Mouse (Mus musculus) midbrain, embryonic 14.5 days (tissue): Measurements from ENCODE around the gene Samd5. TPM values are rescaled to one million over a fixed set of nuclear protein-coding genes. Genes with fewer than 3 reads are reported as not detected.
A peak's percentile ranks its signal among the peaks of the same experiment; 100 is the strongest.

Experiments
- ATAC-seq: fragments of 200-750 bp; cut with Nextera tagmentation; 2 replicates; pipeline ENCODE4 v1.8.0; 2017; ENCODE audit warnings: moderate number of reproducible peaks, moderate library complexity; ENCODE audit not compliant: low FRiP score, low TSS enrichment
- DNase-seq: peaks from one replicate; pipeline ENCODE4 v3.0.0-alpha.2; 2015
- H3K27ac ChIP-seq: fragments of 300-500 bp; sonication (generic); replicated peaks from 2 replicates; pipeline ENCODE4 v1.5.1; 2014; ENCODE audit warnings: mild to moderate bottlenecking, low read depth, low read length, moderate library complexity
- H3K27me3 ChIP-seq: fragments of 300-500 bp; sonication (generic); 2 replicates; pipeline ENCODE4 v1.6.1; 2014; ENCODE audit warnings: low read length, control low read depth, mixed read lengths; ENCODE audit not compliant: control insufficient read depth, insufficient read depth
- H3K36me3 ChIP-seq: fragments of 300-500 bp; sonication (generic); 2 replicates; pipeline ENCODE4 v1.6.1; 2014; ENCODE audit warnings: low read length, control low read depth; ENCODE audit not compliant: control insufficient read depth, insufficient read depth
- H3K4me1 ChIP-seq: fragments of 300-500 bp; sonication (generic); 2 replicates; pipeline ENCODE4 v1.6.1; 2014; ENCODE audit warnings: mild to moderate bottlenecking, antibody characterized with exemption, low read length, control low read depth; ENCODE audit not compliant: control insufficient read depth, insufficient read depth
- H3K4me2 ChIP-seq: fragments of 300-500 bp; sonication (generic); 2 replicates; pipeline ENCODE4 v1.6.1; 2014; ENCODE audit warnings: mild to moderate bottlenecking, low read length, moderate library complexity
- H3K4me3 ChIP-seq: fragments of 300-500 bp; sonication (generic); replicated peaks from 2 replicates; pipeline ENCODE4 v1.5.1; 2014; ENCODE audit warnings: low read depth, low read length
- H3K9ac ChIP-seq: fragments of 300-500 bp; sonication (generic); replicated peaks from 2 replicates; pipeline ENCODE4 v1.6.1; 2014; ENCODE audit warnings: mild to moderate bottlenecking, low read length, moderate library complexity
- H3K9me3 ChIP-seq: fragments of 300-500 bp; sonication (generic); 2 replicates; pipeline ENCODE4 v1.6.1; 2016; ENCODE audit warnings: low read length, control low read depth, mixed read lengths; ENCODE audit not compliant: control insufficient read depth
- WGBS: fragments of 180-500 bp; shearing (Covaris S2); extraction: QIAGEN DNeasy Blood & Tissue Kit; methylation state at CpG from one replicate; pipeline ENCODE4 v1.1.7; 2014; 5-methylcytosine and 5-hydroxymethylcytosine counted together
- polyA plus RNA-seq: library from polyadenylated mRNA; unstranded; fragments of >200 nt; fragmentation: Nextera tagmentation; extraction: Ambion mirVana; gene quantifications from 2 replicates; pipeline ENCODE4 v1.2.1, GENCODE M21; 2014

The Samd5 gene
- polyA plus RNA-seq, 1 experiment from 2014 or later = 9.3 TPM

DNA sequence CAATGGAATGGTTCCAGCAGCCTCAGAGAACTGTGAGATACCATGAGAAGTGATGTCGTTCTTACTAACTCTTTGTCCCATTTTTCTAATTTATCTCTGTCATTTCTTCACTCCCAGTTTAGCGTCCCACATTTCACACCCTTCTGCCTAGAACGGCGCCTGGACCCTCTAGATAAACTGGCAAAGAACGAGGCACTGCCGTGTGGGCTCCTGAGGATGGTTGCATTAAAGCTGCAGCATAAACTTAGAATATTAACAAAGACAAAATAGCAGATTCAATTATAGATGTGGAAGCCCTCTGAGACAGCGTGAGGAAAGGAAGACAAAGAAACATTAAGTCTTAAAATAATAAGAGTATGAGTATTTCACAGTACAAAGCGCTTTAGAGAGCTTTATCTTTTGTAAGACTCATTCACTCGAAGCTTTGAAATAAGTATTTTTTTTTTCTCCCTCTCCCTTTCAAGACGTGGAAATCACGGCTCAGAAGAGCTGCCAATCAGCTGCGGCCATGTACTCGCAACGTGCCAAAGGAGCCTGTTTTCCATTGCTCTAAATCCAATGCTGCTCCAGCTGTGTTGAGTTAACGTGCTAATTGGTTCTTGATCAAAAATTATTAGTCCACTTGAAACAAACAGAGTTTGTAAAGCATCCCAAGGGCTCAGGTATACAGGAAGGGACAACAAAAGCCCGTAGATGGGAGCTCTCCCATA lies 19.1 kb upstream of the Samd5 start:
- H3K4me2 ChIP-seq = peak overlapping the region; percentile 23
- DNase-seq = peak; percentile 66
- no peaks in the 10 kb centered on the region for H3K27me3 ChIP-seq
- no peaks in the 10 kb centered on the region; the same call in 1 of the 2 replicates for H3K4me1 ChIP-seq
- no peaks in the 10 kb centered on the region for H3K9me3 ChIP-seq
- no peak overlapping the region for H3K9ac ChIP-seq
- no peak overlapping the region for H3K4me3 ChIP-seq
- no peak; the same call in 1 of the 2 replicates for ATAC-seq
- peak overlapping the region; percentile 37 for H3K27ac ChIP-seq
- no peaks in the 10 kb centered on the region for H3K36me3 ChIP-seq
- WGBS = 37% methylated on average over 16 of the region's 16 CpGs

DNA sequence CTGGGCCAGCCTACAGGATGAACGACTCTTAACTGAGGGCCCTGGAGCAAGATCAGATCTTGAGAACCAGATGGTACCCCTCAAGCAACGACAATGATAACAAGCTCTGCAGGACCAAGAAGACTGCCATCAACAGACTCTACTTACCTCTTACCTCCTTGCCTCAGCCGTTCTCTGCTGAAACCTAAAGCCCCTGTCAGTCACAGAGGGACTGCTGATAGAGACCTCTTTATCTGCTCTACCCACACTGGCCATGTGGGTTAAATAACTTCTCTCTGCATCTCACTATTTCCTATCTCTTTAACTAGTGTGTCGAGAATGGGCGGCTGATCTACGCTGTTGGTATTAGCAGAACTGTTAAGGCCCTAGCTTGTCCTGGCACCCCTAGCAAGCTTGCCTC lies 5.9 kb upstream of the Samd5 start:
- no peaks in the 10 kb centered on the region for H3K27me3 ChIP-seq
- H3K27ac ChIP-seq = no peak overlapping the region
- DNase-seq (no peak), ATAC-seq (no peak)
- H3K4me3 ChIP-seq = no peak overlapping the region
- 95% methylated on average over 6 of the region's 6 CpGs for WGBS
- H3K9ac ChIP-seq = no peak overlapping the region
- no peaks in the 10 kb centered on the region for H3K9me3 ChIP-seq
- no peaks in the 10 kb centered on the region for H3K36me3 ChIP-seq
- peaks cover 4% of the 10 kb centered on the region for H3K4me1 ChIP-seq
- no peak overlapping the region for H3K4me2 ChIP-seq

DNA sequence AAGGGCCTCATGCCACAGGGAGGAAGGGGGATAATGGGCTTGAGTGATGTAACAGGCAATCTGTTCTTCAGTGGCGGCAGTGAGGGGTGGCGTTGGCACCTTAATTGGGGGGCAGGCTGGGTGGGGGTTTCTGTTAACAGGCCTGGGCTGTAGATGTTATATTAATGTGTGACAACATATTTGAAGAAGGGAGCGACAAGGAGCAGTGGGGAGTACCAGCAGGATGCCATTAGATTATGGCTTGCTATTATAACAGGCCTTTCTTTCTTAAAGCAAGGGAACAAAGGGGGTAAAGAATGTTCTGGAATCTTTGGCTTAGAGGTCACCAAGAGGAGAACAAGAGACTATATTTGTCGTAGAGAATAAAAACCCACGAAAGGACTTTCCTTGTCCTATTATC lies 4.9 kb upstream of the Samd5 start:
- ATAC-seq (no peak), DNase-seq (no peak)
- Histone ChIP-seq H3K27ac (no peak overlapping the region), H3K27me3 (no peaks in the 10 kb centered on the region), H3K4me1 (peaks cover 9% of the 10 kb centered on the region), H3K9ac (no peak overlapping the region), H3K4me2 (no peak overlapping the region), H3K9me3 (no peaks in the 10 kb centered on the region), H3K36me3 (no peaks in the 10 kb centered on the region), H3K4me3 (no peak overlapping the region)
- 22% methylated on average over 5 of the region's 5 CpGs for WGBS

DNA sequence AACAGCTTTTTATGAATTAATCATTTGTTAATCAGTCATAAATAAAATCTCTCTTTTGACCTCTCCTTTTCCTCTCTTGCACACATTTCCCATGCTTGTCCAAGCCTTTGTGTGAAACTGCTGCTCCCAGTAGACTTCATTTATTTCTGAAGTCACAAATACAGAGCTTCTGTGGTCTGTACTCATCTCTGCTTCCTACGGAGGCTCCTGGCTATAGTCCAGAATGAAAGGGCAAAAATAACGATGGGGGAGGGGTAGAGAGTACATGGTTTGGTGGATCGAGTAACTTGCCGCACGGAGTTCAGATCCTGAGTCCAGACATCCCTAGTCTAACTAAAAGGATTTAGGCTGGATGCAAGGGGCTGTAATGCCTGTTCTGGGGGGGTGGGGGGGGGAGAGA lies 3.1 kb upstream of the Samd5 start:
- H3K4me3 ChIP-seq = no peak overlapping the region
- no peak overlapping the region for H3K4me2 ChIP-seq
- H3K27ac ChIP-seq = no peak overlapping the region
- no peaks in the 10 kb centered on the region for H3K36me3 ChIP-seq
- H3K4me1 ChIP-seq = peaks cover 18% of the 10 kb centered on the region
- DNase-seq = peak; percentile 49
- no peaks in the 10 kb centered on the region for H3K9me3 ChIP-seq
- H3K27me3 ChIP-seq = no peaks in the 10 kb centered on the region
- 36% methylated on average over 5 of the region's 5 CpGs for WGBS
- no peak overlapping the region for H3K9ac ChIP-seq
- ATAC-seq = no peak

DNA sequence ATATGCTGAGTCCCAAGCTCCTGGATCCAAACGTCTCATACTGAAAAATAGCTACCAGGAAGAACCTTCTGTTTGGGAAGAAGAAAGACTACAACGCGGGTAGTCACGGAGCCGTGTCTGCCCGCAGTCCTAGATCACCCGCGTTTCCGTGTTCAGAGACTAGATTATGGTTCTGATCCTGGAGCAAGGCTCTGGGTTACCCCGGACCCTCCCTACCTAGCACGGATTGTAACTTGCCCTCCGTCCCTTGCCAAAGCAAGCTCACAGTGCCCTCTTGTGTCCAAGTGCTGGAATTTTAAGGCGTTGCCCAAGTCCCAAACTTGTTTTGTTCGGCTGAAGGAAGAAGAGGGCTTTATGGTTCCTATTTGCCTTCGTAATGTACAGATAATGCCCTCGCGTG lies 1.9 kb upstream of the Samd5 start:
- WGBS = 2% methylated on average over 17 of the region's 17 CpGs
- Histone ChIP-seq H3K4me3 (no peak overlapping the region; the same call in 1 of the 2 replicates), H3K36me3 (no peaks in the 10 kb centered on the region), H3K27ac (no peak overlapping the region), H3K27me3 (no peaks in the 10 kb centered on the region), H3K9ac (no peak overlapping the region; the same call in 1 of the 2 replicates), H3K9me3 (no peaks in the 10 kb centered on the region), H3K4me1 (peaks cover 21% of the 10 kb centered on the region), H3K4me2 (peak overlapping the region; percentile 92)
- peak; percentile 59; the same call in 1 of the 2 replicates for ATAC-seq
- DNase-seq = peak; percentile 95

DNA sequence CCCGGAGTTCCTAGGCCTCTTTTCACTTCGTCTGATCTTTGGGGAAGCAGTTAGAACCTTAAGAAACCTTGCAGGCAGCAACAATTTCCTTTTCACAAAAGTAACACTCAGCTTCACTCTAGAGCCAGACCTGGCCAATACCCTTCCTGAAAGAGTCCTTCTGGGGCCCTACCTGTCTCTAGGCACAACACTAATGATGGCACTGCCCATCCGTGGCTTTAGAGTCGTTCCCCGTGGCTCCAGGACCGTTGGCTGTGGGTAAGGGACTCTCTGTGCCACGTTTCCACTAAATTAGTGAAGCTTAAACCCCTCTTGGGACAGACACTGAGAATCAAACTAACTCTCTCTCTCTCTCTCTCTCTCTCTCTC lies 1.4 kb upstream of the Samd5 start:
- WGBS = 2% methylated on average over 7 of the region's 7 CpGs
- H3K4me2 ChIP-seq = peak overlapping the region; percentile 92
- H3K36me3 ChIP-seq = no peaks in the 10 kb centered on the region
- H3K27ac ChIP-seq = peak overlapping the region; percentile 87
- peak overlapping the region; percentile 70; the same call in 1 of the 2 replicates for H3K4me3 ChIP-seq
- no peak for DNase-seq
- H3K9me3 ChIP-seq = no peaks in the 10 kb centered on the region
- peak overlapping the region; percentile 81; the same call in 1 of the 2 replicates for H3K9ac ChIP-seq
- H3K27me3 ChIP-seq = no peaks in the 10 kb centered on the region
- ATAC-seq = no peak
- peaks cover 21% of the 10 kb centered on the region for H3K4me1 ChIP-seq

DNA sequence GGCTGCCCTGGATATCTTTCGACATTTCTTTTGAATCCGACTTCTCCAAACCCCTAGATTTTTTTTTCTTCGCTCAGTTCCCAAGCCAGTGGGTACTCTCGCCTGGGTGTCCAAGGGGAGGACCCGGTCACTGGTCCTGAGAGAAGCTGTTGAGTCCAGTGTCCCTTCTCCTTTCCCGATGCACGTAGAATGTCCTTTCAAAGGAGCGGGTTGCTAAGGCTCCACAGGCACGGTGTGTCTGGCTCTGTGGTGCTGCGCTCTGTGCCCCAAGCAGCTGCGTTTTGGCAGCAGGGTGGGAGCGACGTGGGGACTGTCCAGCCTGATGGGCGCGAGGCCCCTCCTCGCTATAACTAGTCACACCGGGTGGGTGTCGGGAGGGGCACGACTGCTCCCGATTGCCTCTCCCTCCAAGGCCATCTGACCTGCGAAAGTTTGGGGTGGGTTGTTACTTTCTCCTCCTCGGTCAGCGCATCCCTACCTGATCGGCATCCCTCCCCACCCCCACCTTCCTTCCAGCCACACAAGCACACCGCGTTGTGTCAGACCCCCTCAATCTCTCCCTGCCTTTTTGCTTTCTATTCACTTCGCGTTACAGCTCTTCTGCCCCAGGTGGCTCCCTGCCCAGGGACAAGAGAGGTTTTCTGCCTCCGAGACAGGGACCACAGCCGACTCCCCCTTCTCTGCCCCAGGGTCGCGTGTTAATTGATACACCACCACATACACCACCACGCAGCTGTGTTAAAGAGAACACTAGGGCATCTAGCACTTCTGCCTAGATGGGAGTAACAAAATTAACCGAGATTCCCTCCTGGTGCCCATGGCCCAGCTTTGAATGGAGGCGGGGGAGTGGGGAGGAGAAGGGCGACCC lies 776 bp upstream of the Samd5 start:
- Histone ChIP-seq H3K27ac (peak overlapping the region; percentile 87), H3K4me3 (peak overlapping the region; percentile 70), H3K36me3 (no peaks in the 10 kb centered on the region), H3K9ac (peak overlapping the region; percentile 81), H3K9me3 (no peaks in the 10 kb centered on the region), H3K27me3 (no peaks in the 10 kb centered on the region), H3K4me2 (peak overlapping the region; percentile 92), H3K4me1 (peaks cover 26% of the 10 kb centered on the region)
- peak; percentile 66 for DNase-seq
- WGBS = 2% methylated on average over 36 of the region's 36 CpGs
- peak; percentile 58 for ATAC-seq

DNA sequence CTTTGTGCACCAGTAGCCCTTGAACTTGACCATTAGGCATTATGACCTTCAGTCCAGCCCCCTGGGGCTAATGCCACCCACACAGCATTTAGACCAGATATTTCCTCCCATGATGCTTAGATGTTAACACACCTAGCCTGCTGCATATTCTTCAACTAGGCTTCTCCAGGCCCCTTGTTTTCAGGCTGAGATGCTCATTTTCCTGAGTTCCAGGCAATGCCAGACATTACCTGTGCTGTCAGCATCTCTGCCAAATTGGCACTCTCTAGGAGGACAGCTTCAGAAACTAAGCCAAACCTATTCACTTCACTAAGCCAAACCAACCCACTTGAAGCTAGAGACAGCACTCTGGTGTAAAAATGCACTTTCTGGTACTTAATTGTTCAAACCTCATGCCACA lies 1.7 kb downstream of the Samd5 start:
- DNase-seq = no peak
- H3K4me1 ChIP-seq = peaks cover 27% of the 10 kb centered on the region

More for the DNA sequence above, 1.7 kb downstream of the Samd5 start:
- no peaks in the 10 kb centered on the region for H3K9me3 ChIP-seq
- peak overlapping the region; percentile 92 for H3K4me2 ChIP-seq
- no peaks in the 10 kb centered on the region for H3K27me3 ChIP-seq
- peak overlapping the region; percentile 81; the same call in 1 of the 2 replicates for H3K9ac ChIP-seq
- H3K36me3 ChIP-seq = no peaks in the 10 kb centered on the region
- ATAC-seq = no peak
- H3K4me3 ChIP-seq = peak overlapping the region; percentile 70
- no peak overlapping the region for H3K27ac ChIP-seq
